Mouse (Mus musculus) embryonic facial prominence, embryonic 14.5 days (tissue): ENCODE measurements around the gene Col28a1. TPM values are rescaled to one million over a fixed set of nuclear protein-coding genes. Genes with fewer than 3 reads are reported as not detected.

Experiments
- ATAC-seq: fragments of 200-750 bp; cut with Nextera tagmentation; 2 replicates; pipeline ENCODE4 v1.8.0; 2017; ENCODE audit warnings: low read depth, moderate number of reproducible peaks, moderate TSS enrichment
- DNase-seq: peaks from one replicate; pipeline ENCODE4 v3.0.0-alpha.2; 2015; ENCODE audit warnings: low spot score
- H3K27ac ChIP-seq: fragments of 300-500 bp; sonication (generic); replicated peaks from 2 replicates; pipeline ENCODE4 v1.5.1; 2014; ENCODE audit warnings: low read depth, mild to moderate bottlenecking, low read length, moderate library complexity
- H3K27me3 ChIP-seq: fragments of 300-500 bp; sonication (generic); replicated peaks from 2 replicates; pipeline ENCODE4 v1.6.1; 2014; ENCODE audit warnings: low read length; ENCODE audit not compliant: control insufficient read depth, insufficient read depth
- H3K36me3 ChIP-seq: fragments of 300-500 bp; sonication (generic); 2 replicates; pipeline ENCODE4 v1.6.1; 2014; ENCODE audit warnings: low read length, mixed read lengths; ENCODE audit not compliant: control insufficient read depth, insufficient read depth
- H3K4me1 ChIP-seq: fragments of 300-500 bp; sonication (generic); 2 replicates; pipeline ENCODE4 v1.6.1; 2014; ENCODE audit warnings: antibody characterized with exemption, low read length; ENCODE audit not compliant: control insufficient read depth, insufficient read depth
- H3K4me2 ChIP-seq: fragments of 300-500 bp; sonication (generic); 2 replicates; pipeline ENCODE4 v1.6.1; 2014; ENCODE audit warnings: low read depth, mild to moderate bottlenecking, low read length, moderate library complexity, mixed read lengths
- H3K4me3 ChIP-seq: fragments of 300-500 bp; sonication (generic); 2 replicates; pipeline ENCODE4 v1.5.1; 2014; ENCODE audit warnings: low read depth, mild to moderate bottlenecking, low read length
- H3K9ac ChIP-seq: fragments of 300-500 bp; sonication (generic); 2 replicates; pipeline ENCODE4 v1.6.1; 2014; ENCODE audit warnings: low read depth, mild to moderate bottlenecking, low read length, moderate library complexity, mixed read lengths
- H3K9me3 ChIP-seq: fragments of 300-500 bp; sonication (generic); 2 replicates; pipeline ENCODE4 v1.6.1; 2016; ENCODE audit warnings: low read length; ENCODE audit not compliant: control insufficient read depth
- WGBS: fragments of 180-500 bp; shearing (Covaris S2); extraction: QIAGEN DNeasy Blood & Tissue Kit; methylation state at CpG from one replicate; pipeline ENCODE4 v1.1.7; 2014; 5-methylcytosine and 5-hydroxymethylcytosine counted together
- polyA plus RNA-seq: library from polyadenylated mRNA; unstranded; fragments of >200 nt; fragmentation: Nextera tagmentation; extraction: Ambion mirVana; gene quantifications from 2 replicates; pipeline ENCODE4 v1.2.1, GENCODE M21; 2014

Col28a1 gene
- polyA plus RNA-seq, 1 experiment from 2014 or later = 1.1 TPM

- DNase-seq (peak; percentile 66), ATAC-seq (no peak)
- no peak overlapping the region for H3K9ac ChIP-seq
- H3K4me3 ChIP-seq = no peak overlapping the region
- peak overlapping the region; percentile 32 for H3K4me2 ChIP-seq
- H3K4me1 ChIP-seq = peaks cover 3% of the 10 kb centered on the region; the same call in 1 of the 2 replicates
- no peaks in the 10 kb centered on the region for H3K36me3 ChIP-seq
- H3K9me3 ChIP-seq = no peaks in the 10 kb centered on the region
- H3K27me3 ChIP-seq = no peaks in the 10 kb centered on the region
- WGBS = 22% methylated on average over 10 of the region's 10 CpGs
- H3K27ac ChIP-seq = no peak overlapping the region
Measured at GRCm38 (mm10) chr6:8178397-8178941, 13.9 kb downstream of the Col28a1 start.

GRCm38 (mm10) chr6:8176116-8176515 is 16.3 kb downstream of the Col28a1 start:
- no peaks in the 10 kb centered on the region for H3K27me3 ChIP-seq
- no peak for DNase-seq
- H3K4me2 ChIP-seq = no peak overlapping the region
- no peak overlapping the region for H3K4me3 ChIP-seq
- H3K27ac ChIP-seq = no peak overlapping the region
- no peaks in the 10 kb centered on the region for H3K36me3 ChIP-seq
- H3K9ac ChIP-seq = no peak overlapping the region
- peaks cover 3% of the 10 kb centered on the region; the same call in 1 of the 2 replicates for H3K4me1 ChIP-seq
- no peaks in the 10 kb centered on the region for H3K9me3 ChIP-seq
- ATAC-seq = no peak
- 91% methylated on average over 2 of the region's 2 CpGs for WGBS

- Histone ChIP-seq H3K4me3 (no peak overlapping the region), H3K4me1 (peaks cover 3% of the 10 kb centered on the region; the same call in 1 of the 2 replicates)
Measured at GRCm38 (mm10) chr6:8175346-8175745, 17.1 kb downstream of the Col28a1 start.

GRCm38 (mm10) chr6:8174062-8174461 is 18.4 kb downstream of the Col28a1 start:
- peak; percentile 37; the same call in 1 of the 2 replicates for ATAC-seq
- Histone ChIP-seq H3K9me3 (no peaks in the 10 kb centered on the region), H3K9ac (no peak overlapping the region), H3K4me1 (peaks cover 3% of the 10 kb centered on the region; the same call in 1 of the 2 replicates), H3K27me3 (no peaks in the 10 kb centered on the region), H3K4me2 (no peak overlapping the region), H3K27ac (no peak overlapping the region), H3K4me3 (no peak overlapping the region), H3K36me3 (no peaks in the 10 kb centered on the region)
- DNase-seq = peak; percentile 51
- WGBS = 44% methylated on average over 2 of the region's 2 CpGs

More at GRCm38 (mm10) chr6:8175346-8175745, 17.1 kb downstream of the Col28a1 start:
- Histone ChIP-seq H3K9ac (no peak overlapping the region), H3K4me2 (no peak overlapping the region), H3K27ac (no peak overlapping the region), H3K27me3 (no peaks in the 10 kb centered on the region), H3K9me3 (no peaks in the 10 kb centered on the region), H3K36me3 (no peaks in the 10 kb centered on the region)
- ATAC-seq (no peak), DNase-seq (no peak)
- 91% methylated on average over 7 of the region's 7 CpGs for WGBS

GRCm38 (mm10) chr6:8172101-8172500 is 20.3 kb downstream of the Col28a1 start:
- no peak for ATAC-seq
- WGBS = 58% methylated on average over 1 of the region's 1 CpGs
- Histone ChIP-seq H3K9me3 (no peaks in the 10 kb centered on the region), H3K4me2 (no peak overlapping the region), H3K36me3 (no peaks in the 10 kb centered on the region), H3K9ac (no peak overlapping the region), H3K27ac (0 out of 2 replicates have a peak overlapping the region, but pooled peaks have one; percentile 8), H3K4me1 (no peaks in the 10 kb centered on the region), H3K27me3 (no peaks in the 10 kb centered on the region), H3K4me3 (no peak overlapping the region)
- no peak for DNase-seq

GRCm38 (mm10) chr6:8164741-8165140 is 27.7 kb downstream of the Col28a1 start:
- DNase-seq (peak; percentile 40), ATAC-seq (no peak)
- Histone ChIP-seq H3K27me3 (no peaks in the 10 kb centered on the region), H3K9ac (no peak overlapping the region), H3K4me2 (no peak overlapping the region), H3K4me1 (peaks cover 4% of the 10 kb centered on the region; the same call in 1 of the 2 replicates), H3K27ac (no peak overlapping the region), H3K36me3 (no peaks in the 10 kb centered on the region), H3K4me3 (no peak overlapping the region), H3K9me3 (no peaks in the 10 kb centered on the region)
- WGBS = 28% methylated on average over 1 of the region's 1 CpGs

GRCm38 (mm10) chr6:8160001-8160400 is 32.4 kb downstream of the Col28a1 start:
- Histone ChIP-seq H3K9me3 (no peaks in the 10 kb centered on the region), H3K36me3 (no peaks in the 10 kb centered on the region)

GRCm38 (mm10) chr6:8157121-8157520 is 35.3 kb downstream of the Col28a1 start:
- Histone ChIP-seq H3K4me3 (no peak overlapping the region), H3K27me3 (no peaks in the 10 kb centered on the region), H3K9ac (no peak overlapping the region), H3K4me1 (peaks cover 4% of the 10 kb centered on the region; the same call in 1 of the 2 replicates), H3K4me2 (no peak overlapping the region), H3K36me3 (no peaks in the 10 kb centered on the region), H3K27ac (no peak overlapping the region), H3K9me3 (no peaks in the 10 kb centered on the region)
- no peak for ATAC-seq
- DNase-seq = no peak

More at GRCm38 (mm10) chr6:8160001-8160400, 32.4 kb downstream of the Col28a1 start:
- no peak for ATAC-seq
- H3K4me2 ChIP-seq = no peak overlapping the region
- no peaks in the 10 kb centered on the region for H3K27me3 ChIP-seq
- H3K9ac ChIP-seq = no peak overlapping the region
- H3K27ac ChIP-seq = no peak overlapping the region
- H3K4me3 ChIP-seq = no peak overlapping the region
- 32% methylated on average over 2 of the region's 2 CpGs for WGBS
- peak; percentile 48 for DNase-seq
- peaks cover 4% of the 10 kb centered on the region; the same call in 1 of the 2 replicates for H3K4me1 ChIP-seq
